Mouse (Mus musculus) heart, postnatal 36 days (tissue): ENCODE results near the gene 1700016H13Rik. TPM values are rescaled to one million over a fixed set of nuclear protein-coding genes. Genes with fewer than 3 reads are reported as not detected.

Experiments used
- DNase-seq, 2 experiments: peaks; one replicate each; pipeline ENCODE4 v3.0.0; 2021 to 2022
- intact Hi-C: fragments of 180-260 bp; cut with DNase I; formaldehyde crosslinking; loops from one replicate; pipeline ENCODE4 v1.15.1; 2025
- total RNA-seq, 2 experiments: library from RNA; stranded (reverse); gene quantifications; 2 replicates each; pipeline ENCODE4 v1.2.3; 2021

Gene 1700016H13Rik
- total RNA-seq, 2 experiments from 2014 or later, result not detected

GRCm38 (mm10) chr5:103676289-103676881, 20.6 kb upstream of the 1700016H13Rik start:
- intact Hi-C loops, result no loop called here
- no peak for DNase-seq

- no peak for DNase-seq
- intact Hi-C loops, result no loop called here
Observed at GRCm38 (mm10) chr5:103674482-103674881, 18.7 kb upstream of the 1700016H13Rik start.

- DNase-seq, result no peak
- intact Hi-C loops, result no loop called here
Observed at GRCm38 (mm10) chr5:103673611-103674010, 17.8 kb upstream of the 1700016H13Rik start.

DNA sequence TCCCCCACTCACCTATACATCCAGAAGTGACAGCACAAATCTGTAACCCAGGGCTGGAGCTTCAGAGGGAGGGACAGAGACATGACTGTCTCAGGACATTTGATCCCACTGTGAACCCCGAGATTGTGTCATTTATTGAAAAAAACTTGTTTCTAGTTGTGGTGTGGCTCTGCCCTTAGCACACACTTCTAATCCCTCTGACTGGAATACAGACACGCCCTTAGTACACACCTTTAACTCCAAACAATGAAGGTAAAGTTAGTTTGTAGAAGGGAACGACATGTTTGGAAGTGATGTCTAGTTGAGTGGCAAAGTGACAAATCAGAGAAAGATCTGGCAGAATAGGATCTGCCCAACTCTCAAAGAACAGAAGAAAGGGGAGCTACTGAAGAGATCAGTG, 16.0 kb upstream of the 1700016H13Rik start:
- intact Hi-C loops, result no loop called here

GRCm38 (mm10) chr5:103665876-103666275, 10.1 kb upstream of the 1700016H13Rik start:
- no peak for DNase-seq
- intact Hi-C loops, result no loop called here

More for the DNA sequence above, 16.0 kb upstream of the 1700016H13Rik start:
- no peak for DNase-seq

GRCm38 (mm10) chr5:103664932-103665331, 9.1 kb upstream of the 1700016H13Rik start:
- no peak for DNase-seq
- intact Hi-C loops, result no loop called here

GRCm38 (mm10) chr5:103659571-103659970, 3.8 kb upstream of the 1700016H13Rik start:
- DNase-seq, result no peak
- intact Hi-C loops, result loop anchor here (1.0 to 5.0 kb wide), 3 partner anchors 47 to 303 kb away; no protein-coding TSS in a partner anchor

- DNase-seq, result no peak
- intact Hi-C loops, result loop anchor here (1.0 to 5.0 kb wide), 3 partner anchors 47 to 303 kb away; no protein-coding TSS in a partner anchor
Observed at GRCm38 (mm10) chr5:103658921-103659320, 3.1 kb upstream of the 1700016H13Rik start.

- intact Hi-C loops, result loop anchor here (5.0 kb wide), 3 partner anchors 42 to 67 kb away; no protein-coding TSS in a partner anchor
- DNase-seq, result no peak
Observed at GRCm38 (mm10) chr5:103654780-103655179, 1.0 kb downstream of the 1700016H13Rik start.

- peak; percentile 19 to 32 for DNase-seq
- intact Hi-C loops, result loop anchor here (5.0 kb wide), 1 partner anchor 57 kb away; no protein-coding TSS in a partner anchor
Observed at GRCm38 (mm10) chr5:103654225-103654624, 1.6 kb downstream of the 1700016H13Rik start.

- no peak for DNase-seq
- intact Hi-C loops, result no loop called here
Observed at GRCm38 (mm10) chr5:103647320-103647719, 8.5 kb downstream of the 1700016H13Rik start.

GRCm38 (mm10) chr5:103644167-103644566, 11.6 kb downstream of the 1700016H13Rik start:
- no peak for DNase-seq
- intact Hi-C loops, result no loop called here

DNA sequence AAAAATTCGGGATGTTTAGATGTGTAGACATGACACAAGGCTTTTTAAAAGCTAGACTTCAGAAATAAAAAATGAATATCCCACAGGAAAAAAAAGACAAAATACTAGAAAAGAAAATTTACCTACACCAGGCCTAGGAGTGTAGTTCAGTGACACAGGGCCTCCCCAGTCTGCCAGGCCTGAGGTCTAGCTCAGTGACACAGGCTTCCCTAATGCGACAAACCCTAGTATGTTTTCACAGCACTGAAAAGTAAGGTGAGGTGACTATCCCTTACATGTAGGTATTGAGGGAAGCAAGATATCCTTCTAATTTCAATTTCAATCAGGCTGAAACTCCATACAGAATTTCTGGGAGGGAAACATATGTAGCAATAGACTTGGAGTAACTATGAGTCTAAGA, 18.6 kb downstream of the 1700016H13Rik start:
- no peak for DNase-seq
- intact Hi-C loops, result no loop called here

DNA sequence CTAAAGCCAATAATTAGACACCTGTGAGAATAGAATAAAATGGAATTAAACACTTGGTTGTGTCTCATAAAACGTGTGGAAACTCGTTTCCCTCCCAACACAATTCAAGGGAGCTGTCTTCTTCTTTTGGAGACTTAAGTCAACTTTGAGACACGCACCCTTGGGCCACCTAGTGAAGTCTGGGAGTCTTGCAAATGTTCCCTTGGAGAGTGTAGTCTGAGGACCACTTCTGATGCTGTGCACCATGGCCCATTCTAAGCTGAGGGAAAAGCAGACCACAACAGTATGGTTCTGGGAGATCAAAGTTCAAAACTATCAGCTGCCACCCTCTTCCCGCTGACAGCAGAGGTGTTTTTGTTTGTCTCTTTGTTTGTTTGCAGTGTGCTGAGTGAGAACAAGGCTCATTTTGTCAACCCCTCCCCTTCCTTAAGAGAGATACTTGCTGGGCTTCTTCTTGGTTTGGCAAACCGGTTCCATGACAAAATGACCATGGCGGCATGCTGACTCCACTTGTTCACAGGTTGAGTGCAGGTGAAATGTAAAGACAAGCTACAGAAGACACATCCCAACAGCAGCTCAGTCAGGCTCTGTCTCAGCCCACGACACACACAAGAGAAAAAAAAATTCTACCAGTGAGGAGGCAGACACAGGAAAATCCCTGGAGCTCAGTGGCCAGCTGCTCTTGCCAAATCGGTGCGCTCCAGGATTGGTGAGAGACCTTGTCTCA, 25.8 kb downstream of the 1700016H13Rik start:
- intact Hi-C loops, result no loop called here
- DNase-seq, result peak; percentile 41 to 47

GRCm38 (mm10) chr5:103629111-103629764, 26.6 kb downstream of the 1700016H13Rik start, which contains the start of gene Slc10a6:
Slc10a6 (minus strand) TSS chr5:103629403.
- DNase-seq, result peak; percentile 86 to 89
- intact Hi-C loops, result no loop called here

GRCm38 (mm10) chr5:103628499-103628898, 27.3 kb downstream of the 1700016H13Rik start:
- intact Hi-C loops, result no loop called here
- no peak for DNase-seq

- DNase-seq, result no peak
- intact Hi-C loops, result no loop called here
Observed at GRCm38 (mm10) chr5:103624831-103625230, 31.0 kb downstream of the 1700016H13Rik start.

DNA sequence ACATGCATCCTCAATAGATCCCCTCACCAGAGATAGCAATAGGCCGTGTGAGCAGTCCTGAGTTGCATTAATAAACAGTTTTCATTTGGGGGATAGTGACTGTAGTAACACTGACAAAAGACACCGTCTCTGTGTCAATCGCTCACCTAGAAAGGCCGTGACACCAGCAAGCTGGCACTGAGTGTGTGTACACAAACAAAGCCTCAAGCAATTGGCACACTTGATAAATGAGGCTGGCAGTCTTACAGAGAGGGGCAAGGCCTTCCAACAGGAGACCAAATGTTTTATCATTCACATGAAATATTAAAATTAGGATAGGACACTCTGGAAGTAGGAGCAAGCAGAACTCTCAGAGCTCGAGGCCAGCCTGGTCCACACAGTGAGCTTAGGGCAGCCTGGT, 33.5 kb downstream of the 1700016H13Rik start:
- intact Hi-C loops, result no loop called here
- no peak for DNase-seq

GRCm38 (mm10) chr5:103620301-103620973, 35.4 kb downstream of the 1700016H13Rik start:
- intact Hi-C loops, result no loop called here
- DNase-seq, result peak; percentile 42 to 58

DNA sequence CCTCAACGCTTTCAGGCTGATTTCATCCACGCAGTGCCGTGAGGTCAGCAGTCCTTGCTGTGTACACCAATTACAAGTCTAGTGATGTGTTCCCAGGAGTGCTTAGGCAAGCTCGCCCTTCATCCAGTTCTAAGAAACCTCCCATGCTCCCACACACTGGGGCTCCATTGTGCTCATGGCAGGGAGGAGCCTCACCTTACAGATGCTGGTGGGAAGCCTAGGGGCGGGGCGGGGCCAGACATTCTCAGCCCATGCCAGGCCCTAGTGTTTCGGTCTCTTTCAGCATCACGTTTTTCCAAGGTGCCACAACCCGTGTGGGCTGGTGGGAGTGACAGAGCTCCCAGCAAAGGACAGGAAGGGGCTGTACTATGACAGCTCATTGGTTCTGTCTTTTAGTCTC, 38.6 kb downstream of the 1700016H13Rik start:
- DNase-seq, result no peak
- intact Hi-C loops, result no loop called here

GRCm38 (mm10) chr5:103614356-103614755, 41.5 kb downstream of the 1700016H13Rik start:
- DNase-seq, result no peak
- intact Hi-C loops, result loop anchor here (5.0 kb wide), 1 partner anchor 43 kb away; the partner anchor contains the start of gene 1700016H13Rik
